Mouse (Mus musculus) thymus, adult 18-20 months (tissue): ENCODE measurements around the gene Ubox5.

ENCODE experiments used
- DNase-seq, 2 experiments: peaks; one replicate each; pipeline ENCODE4 v3.0.0; 2022; ENCODE audit warnings: mixed read lengths in 2 of 2

The Ubox5 gene

GRCm38 (mm10) chr2:130574960-130575359 is 54.9 kb downstream of the Ubox5 start:
- no peak for DNase-seq

DNA sequence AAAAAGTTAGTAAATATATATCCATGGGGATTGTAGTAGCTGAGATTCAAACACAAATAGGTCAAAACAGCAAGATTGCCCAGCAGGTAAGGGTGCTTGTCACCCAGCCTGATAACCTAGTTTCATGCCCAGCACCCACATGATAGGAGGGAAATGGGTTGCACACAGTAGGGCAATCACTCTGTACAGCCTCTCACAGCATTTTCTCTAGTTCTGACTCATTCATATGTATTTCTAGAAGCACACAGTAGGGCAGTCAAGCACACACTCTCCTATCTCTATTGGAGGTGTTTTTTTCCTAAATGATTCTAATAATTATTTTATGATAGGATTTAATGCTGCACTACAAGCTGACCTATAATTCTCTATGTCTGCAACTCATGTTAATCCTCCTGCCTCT is 59.9 kb downstream of the Ubox5 start:
- DNase-seq: no peak

- no peak for DNase-seq
Observed at GRCm38 (mm10) chr2:130568921-130569320, 60.9 kb downstream of the Ubox5 start.

DNA sequence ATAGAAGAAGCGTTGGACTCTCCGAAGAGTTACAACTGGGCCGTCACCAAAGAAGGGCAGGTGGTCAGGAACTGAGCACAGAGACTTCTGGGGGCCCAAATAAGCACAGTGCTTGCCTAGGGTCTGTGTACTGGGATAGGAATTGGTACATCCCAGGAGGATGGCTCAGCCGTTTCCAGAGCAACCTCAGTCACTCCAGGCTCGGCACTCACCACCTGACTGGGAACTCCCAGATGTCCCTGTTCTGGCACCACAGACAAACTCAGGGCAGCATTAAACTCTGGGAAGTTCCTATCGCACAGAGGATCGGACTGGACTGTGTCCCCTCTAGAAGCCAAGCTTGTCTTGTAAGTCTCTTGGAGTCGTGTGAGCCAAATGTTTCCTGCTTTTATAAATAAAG is 64.9 kb downstream of the Ubox5 start:
- no peak for DNase-seq

DNA sequence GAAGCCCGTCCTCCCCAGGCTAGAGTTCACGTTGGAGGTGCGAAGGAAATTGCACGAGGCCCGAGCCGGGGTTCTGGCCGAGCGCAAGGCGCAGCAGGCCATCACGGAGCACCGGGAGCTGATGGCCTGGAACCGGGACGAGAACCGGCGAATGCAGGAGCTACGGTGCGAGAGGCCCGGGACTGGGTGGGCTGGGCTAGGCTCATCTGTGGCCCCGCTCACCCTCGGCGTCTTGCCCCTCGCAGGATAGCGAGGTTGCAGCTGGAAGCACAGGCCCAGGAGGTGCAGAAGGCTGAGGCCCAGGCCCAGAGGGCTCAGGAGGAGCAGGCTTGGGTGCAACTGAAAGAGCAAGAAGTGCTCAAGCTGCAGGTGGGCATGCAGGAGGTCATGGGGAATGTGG is 65.8 kb downstream of the Ubox5 start:
- peak; percentile 25 to 26 for DNase-seq

- peak; percentile 89 to 91 for DNase-seq
Observed at GRCm38 (mm10) chr2:130563212-130564055, 66.4 kb downstream of the Ubox5 start, which contains the start of gene Mrps26. TSS of gene Mrps26 (plus strand) at chr2:130563742.

GRCm38 (mm10) chr2:130558015-130558414 is 71.8 kb downstream of the Ubox5 start:
- DNase-seq: no peak

- DNase-seq: no peak
Observed at GRCm38 (mm10) chr2:130557462-130557861, 72.4 kb downstream of the Ubox5 start.

- no peak for DNase-seq
Observed at GRCm38 (mm10) chr2:130556292-130556691, 73.5 kb downstream of the Ubox5 start.

DNA sequence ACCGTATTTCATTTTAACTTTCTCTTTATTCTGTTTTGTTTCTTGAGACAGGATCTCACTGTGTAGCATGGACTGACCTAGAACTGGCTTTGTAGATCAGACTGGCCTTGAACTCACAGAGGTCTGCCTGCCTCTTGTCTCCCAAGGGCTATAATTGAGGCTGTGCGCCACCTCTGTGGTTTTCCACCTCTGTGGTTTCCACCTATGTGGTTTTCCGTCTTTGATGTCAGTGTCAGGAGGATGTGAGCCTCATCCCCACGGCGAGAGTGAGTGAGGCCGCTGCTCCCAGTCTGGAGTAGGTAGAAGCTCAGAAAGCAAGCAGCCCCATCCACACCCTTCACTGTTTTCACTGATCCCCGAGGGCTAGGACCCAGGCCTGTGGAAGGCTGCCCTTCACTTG is 75.0 kb downstream of the Ubox5 start:
- no peak for DNase-seq

- DNase-seq: no peak
Observed at GRCm38 (mm10) chr2:130546957-130547356, 82.9 kb downstream of the Ubox5 start.

DNA sequence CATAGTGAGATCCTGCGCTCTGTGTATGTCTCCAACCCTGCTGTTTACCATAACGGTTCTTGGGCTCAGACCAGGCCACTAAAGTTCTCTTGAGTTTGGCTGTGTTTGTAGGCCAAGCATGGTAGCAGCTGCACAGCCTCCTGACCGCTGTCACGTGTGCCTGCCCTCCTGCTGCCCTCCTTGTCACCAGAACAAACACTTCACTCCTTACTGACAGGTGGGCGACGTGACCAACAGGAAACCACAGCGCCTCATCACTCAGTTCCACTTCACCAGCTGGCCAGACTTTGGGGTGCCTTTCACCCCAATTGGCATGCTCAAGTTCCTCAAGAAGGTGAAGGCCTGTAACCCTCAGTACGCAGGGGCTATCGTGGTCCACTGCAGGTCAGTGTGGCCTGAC is 89.6 kb downstream of the Ubox5 start:
- peak; percentile 58 to 74 for DNase-seq
